Mouse (Mus musculus): Measurements from ENCODE around the gene Nxph3. TPM values are rescaled to one million over a fixed set of nuclear protein-coding genes. Genes with fewer than 3 reads are reported as not detected.
"Not testable (repeated sequence)": the region's sequence is repeated elsewhere in the genome, so short reads cannot be mapped to it uniquely, and the experiment has no call there.

Nxph3 gene
- polyA plus RNA-seq, 1 experiment from 2014 or later = not detected

GRCm38 (mm10) chr11:95509126-95509717, 5.1 kb downstream of the Nxph3 start:
- no peak overlapping the region for H3K4me3 ChIP-seq (ENCODE audit: inconsistent target)
- no peaks in the 10 kb centered on the region for H3K79me2 ChIP-seq (ENCODE audit: inconsistent target)
- H3K36me3 ChIP-seq (ENCODE audit: inconsistent target) = no peaks in the 10 kb centered on the region
- no peak overlapping the region for H3K27ac ChIP-seq
- WGBS (ENCODE audit: missing documents) = 68% methylated on average over 6 of the region's 6 CpGs

- Histone ChIP-seq H3K79me2 (ENCODE audit: inconsistent target) (no peaks in the 10 kb centered on the region), H3K4me3 (ENCODE audit: inconsistent target) (no peak overlapping the region), H3K36me3 (ENCODE audit: inconsistent target) (no peaks in the 10 kb centered on the region), H3K27ac (no peak overlapping the region)
- 78% methylated on average over 9 of the region's 13 CpGs for WGBS (ENCODE audit: missing documents)
Measured at GRCm38 (mm10) chr11:95508211-95508926, 6.0 kb downstream of the Nxph3 start.

- WGBS (ENCODE audit: missing documents) = 87% methylated on average over 5 of the region's 5 CpGs
- H3K79me2 ChIP-seq (ENCODE audit: inconsistent target) = no peaks in the 10 kb centered on the region
- no peak overlapping the region for H3K27ac ChIP-seq
- H3K4me3 ChIP-seq (ENCODE audit: inconsistent target) = no peak overlapping the region
- no peaks in the 10 kb centered on the region for H3K36me3 ChIP-seq (ENCODE audit: inconsistent target)
Measured at GRCm38 (mm10) chr11:95507785-95508184, 6.6 kb downstream of the Nxph3 start.

GRCm38 (mm10) chr11:95507041-95507716, 7.2 kb downstream of the Nxph3 start:
- Histone ChIP-seq H3K79me2 (ENCODE audit: inconsistent target) (no peaks in the 10 kb centered on the region), H3K4me3 (ENCODE audit: inconsistent target) (no peak overlapping the region), H3K36me3 (ENCODE audit: inconsistent target) (no peaks in the 10 kb centered on the region), H3K27ac (no peak overlapping the region)
- 45% methylated on average over 12 of the region's 12 CpGs for WGBS (ENCODE audit: missing documents)

DNA sequence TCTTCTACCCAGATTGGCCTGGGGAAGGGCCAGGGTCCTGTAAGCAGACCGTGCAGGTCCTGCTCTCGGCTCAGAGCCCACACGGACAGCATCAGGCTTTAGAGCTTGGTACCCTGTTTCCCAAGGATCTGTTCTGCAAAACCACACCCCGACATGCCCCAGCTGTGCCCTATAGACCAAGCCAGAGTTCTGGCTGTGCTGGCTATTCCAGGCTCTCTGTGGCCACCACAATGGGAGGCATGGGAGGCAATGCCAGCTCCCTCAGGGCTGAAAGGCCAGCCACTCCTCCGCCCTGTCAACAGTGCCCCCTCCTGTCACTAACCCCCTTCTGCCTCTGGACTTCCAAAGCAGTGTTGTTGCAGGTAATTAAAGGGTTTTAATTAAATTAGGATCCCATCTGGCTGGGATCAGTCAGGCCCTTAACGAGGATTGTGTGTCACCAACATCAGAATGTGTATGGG, 10.1 kb downstream of the Nxph3 start:
- Histone ChIP-seq H3K36me3 (ENCODE audit: inconsistent target) (no peaks in the 10 kb centered on the region), H3K79me2 (ENCODE audit: inconsistent target) (no peaks in the 10 kb centered on the region), H3K4me3 (ENCODE audit: inconsistent target) (no peak overlapping the region), H3K27ac (no peak overlapping the region)
- 100% methylated on average over 5 of the region's 6 CpGs for WGBS (ENCODE audit: missing documents)

DNA sequence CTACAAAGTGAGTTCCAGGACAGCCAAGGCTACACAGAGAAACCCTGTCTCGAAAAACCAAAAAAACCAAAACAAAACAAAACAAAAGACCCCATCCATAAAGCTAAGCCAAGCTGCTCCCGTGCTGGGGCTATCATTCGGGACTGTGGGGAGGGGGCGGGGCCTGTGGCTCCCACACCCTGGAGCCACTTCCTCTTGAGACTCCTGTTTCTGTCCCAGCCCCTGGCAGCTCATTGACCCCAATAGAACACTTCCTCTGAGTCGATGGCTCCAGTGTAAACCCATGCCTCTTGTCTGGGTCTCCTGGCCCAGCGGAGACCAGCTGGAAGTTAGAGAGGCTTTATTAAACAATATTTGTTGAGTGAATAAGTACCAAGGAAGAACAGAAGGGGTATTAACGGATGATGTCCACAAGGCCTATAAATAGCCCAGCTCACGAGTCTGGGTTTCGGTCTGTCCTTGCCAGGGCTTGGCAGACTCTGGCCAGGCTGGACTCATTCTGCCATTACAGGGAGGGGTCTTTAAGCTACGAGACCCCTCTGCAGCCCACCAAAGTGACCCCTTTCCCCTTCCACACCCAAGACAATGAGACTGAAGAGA, 10.7 kb downstream of the Nxph3 start:
- Histone ChIP-seq H3K36me3 (ENCODE audit: inconsistent target) (no peaks in the 10 kb centered on the region), H3K27ac (no peak overlapping the region), H3K4me3 (ENCODE audit: inconsistent target) (no peak overlapping the region), H3K79me2 (ENCODE audit: inconsistent target) (no peaks in the 10 kb centered on the region)
- 55% methylated on average over 10 of the region's 10 CpGs for WGBS (ENCODE audit: missing documents)

DNA sequence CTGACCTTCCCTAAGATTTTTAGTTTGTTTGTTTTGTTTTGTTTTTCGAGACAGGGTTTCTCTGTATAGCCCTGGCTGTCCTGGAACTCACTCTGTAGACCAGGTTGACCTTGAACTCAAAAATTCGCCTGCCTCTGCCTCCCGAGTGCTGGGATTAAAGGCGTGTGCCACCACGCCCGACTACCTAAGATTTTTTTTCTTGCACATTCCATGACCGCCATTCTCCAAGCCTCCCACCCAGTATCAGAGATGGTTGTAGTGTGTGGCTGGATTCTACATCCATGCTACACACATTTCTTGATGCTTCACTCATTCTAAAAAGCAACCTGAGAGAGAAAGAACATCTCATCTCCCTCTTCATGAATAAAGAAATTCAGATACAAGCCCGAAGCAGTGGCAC, 12.5 kb downstream of the Nxph3 start:
- WGBS (ENCODE audit: missing documents) = 96% methylated on average over 7 of the region's 8 CpGs
- not testable (repeated sequence) for H3K27ac ChIP-seq; H3K36me3 ChIP-seq (ENCODE audit: inconsistent target); H3K4me3 ChIP-seq (ENCODE audit: inconsistent target); H3K79me2 ChIP-seq (ENCODE audit: inconsistent target)

DNA sequence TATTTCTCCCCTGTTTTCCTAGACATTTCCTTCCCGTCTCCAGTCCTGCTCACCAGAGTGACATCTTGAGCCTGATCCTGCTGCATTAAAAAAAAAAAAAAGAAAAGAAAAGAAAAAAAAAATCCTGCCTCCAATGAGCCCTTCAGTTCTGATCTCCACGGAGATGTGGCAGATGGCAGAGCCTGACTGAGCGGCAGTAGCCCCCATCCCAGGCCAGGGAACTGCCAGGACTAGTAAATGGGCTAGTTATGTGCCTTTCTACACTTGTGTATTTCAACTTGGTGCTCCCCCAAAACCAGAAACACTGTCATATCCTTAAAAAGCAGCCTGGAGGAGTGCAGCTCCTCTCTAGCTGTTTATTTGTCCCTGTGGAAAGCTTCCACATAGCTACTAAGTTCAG, 13.5 kb downstream of the Nxph3 start:
- peaks cover 7% of the 10 kb centered on the region; the same call in 1 of the 2 replicates for H3K36me3 ChIP-seq (ENCODE audit: inconsistent target)
- no peaks in the 10 kb centered on the region for H3K79me2 ChIP-seq (ENCODE audit: inconsistent target)
- H3K27ac ChIP-seq = no peak overlapping the region
- 73% methylated on average over 2 of the region's 3 CpGs for WGBS (ENCODE audit: missing documents)
- H3K4me3 ChIP-seq (ENCODE audit: inconsistent target) = no peak overlapping the region

- no peak overlapping the region for H3K27ac ChIP-seq
- 25% methylated on average over 4 of the region's 4 CpGs for WGBS (ENCODE audit: missing documents)
- H3K4me3 ChIP-seq (ENCODE audit: inconsistent target) = no peak overlapping the region
- no peaks in the 10 kb centered on the region for H3K79me2 ChIP-seq (ENCODE audit: inconsistent target)
- peaks cover 7% of the 10 kb centered on the region; the same call in 1 of the 2 replicates for H3K36me3 ChIP-seq (ENCODE audit: inconsistent target)
Measured at GRCm38 (mm10) chr11:95500412-95500811, 14.0 kb downstream of the Nxph3 start.

DNA sequence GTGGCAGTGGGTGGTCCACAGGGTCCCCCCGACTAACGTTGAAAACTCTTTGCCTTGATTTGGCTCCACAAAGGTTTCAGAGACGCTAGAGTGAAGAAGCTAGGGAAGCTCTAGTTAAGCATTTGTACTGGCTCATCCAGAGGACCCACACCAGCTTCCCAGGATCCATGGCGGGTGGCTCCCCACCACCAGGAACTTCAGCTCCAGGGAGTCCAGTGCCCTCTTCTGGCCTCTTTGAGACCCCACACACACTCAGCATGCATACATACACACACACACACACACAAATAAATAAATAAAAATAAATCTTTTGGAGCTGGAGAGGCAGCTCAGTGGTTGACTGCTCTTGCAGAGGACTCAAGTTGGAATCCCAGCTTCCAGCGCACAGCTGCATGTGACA, 16.4 kb downstream of the Nxph3 start:
- peaks cover 30% of the 10 kb centered on the region for H3K36me3 ChIP-seq (ENCODE audit: inconsistent target)
- no peak overlapping the region for H3K27ac ChIP-seq
- WGBS (ENCODE audit: missing documents) = 94% methylated on average over 5 of the region's 5 CpGs
- H3K79me2 ChIP-seq (ENCODE audit: inconsistent target) = no peaks in the 10 kb centered on the region
- H3K4me3 ChIP-seq (ENCODE audit: inconsistent target) = no peak overlapping the region

DNA sequence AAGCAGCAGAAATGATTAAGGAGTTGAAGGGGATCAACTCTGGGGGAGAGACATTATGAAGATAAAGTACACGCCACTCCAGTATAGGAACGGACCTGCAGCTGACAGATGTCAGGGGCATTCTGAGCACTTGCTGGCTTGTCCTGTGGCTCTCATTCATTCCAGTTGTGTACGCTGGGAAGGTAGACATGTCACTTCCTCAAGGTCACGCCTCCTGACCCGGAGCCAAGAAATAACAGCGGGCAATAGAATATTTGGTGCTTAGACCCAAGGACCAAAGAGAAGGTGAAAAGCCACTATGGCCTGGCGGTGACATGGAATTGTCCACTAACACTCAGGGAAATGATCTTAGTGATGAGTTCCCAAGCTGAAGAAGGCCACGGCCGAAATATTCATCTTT, 18.5 kb downstream of the Nxph3 start:
- Histone ChIP-seq H3K4me3 (ENCODE audit: inconsistent target) (no peak overlapping the region), H3K36me3 (ENCODE audit: inconsistent target) (peaks cover 51% of the 10 kb centered on the region), H3K79me2 (ENCODE audit: inconsistent target) (no peaks in the 10 kb centered on the region), H3K27ac (no peak overlapping the region)
- 93% methylated on average over 9 of the region's 9 CpGs for WGBS (ENCODE audit: missing documents)

GRCm38 (mm10) chr11:95494374-95494773, 20.0 kb downstream of the Nxph3 start:
- Histone ChIP-seq H3K36me3 (ENCODE audit: inconsistent target) (peaks cover 66% of the 10 kb centered on the region), H3K79me2 (ENCODE audit: inconsistent target) (no peaks in the 10 kb centered on the region), H3K27ac (no peak overlapping the region), H3K4me3 (ENCODE audit: inconsistent target) (no peak overlapping the region)
- 100% methylated on average over 3 of the region's 3 CpGs for WGBS (ENCODE audit: missing documents)

DNA sequence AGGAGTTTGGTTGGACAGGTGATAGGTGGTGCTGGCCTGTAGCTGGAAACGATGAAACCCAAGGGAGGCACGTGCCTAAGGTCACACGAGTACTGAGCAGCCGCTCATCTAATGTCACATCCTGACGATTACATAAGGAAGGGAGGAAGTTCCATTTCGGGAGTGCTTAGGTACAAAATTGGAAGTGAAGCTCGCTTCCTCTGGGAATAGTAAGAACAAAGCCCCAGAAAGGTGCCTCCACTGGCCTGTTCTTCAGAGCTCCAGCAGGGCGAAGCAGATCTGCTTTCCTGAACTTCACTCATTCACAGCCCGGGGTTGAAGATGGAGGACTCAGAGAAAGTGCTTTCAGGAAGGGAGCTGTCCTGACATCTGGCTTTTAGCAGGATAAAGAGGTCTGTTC, 20.4 kb downstream of the Nxph3 start:
- H3K79me2 ChIP-seq (ENCODE audit: inconsistent target) = no peaks in the 10 kb centered on the region
- H3K36me3 ChIP-seq (ENCODE audit: inconsistent target) = peaks cover 70% of the 10 kb centered on the region
- 84% methylated on average over 9 of the region's 9 CpGs for WGBS (ENCODE audit: missing documents)
- H3K27ac ChIP-seq = no peak overlapping the region
- no peak overlapping the region for H3K4me3 ChIP-seq (ENCODE audit: inconsistent target)

- H3K36me3 ChIP-seq (ENCODE audit: inconsistent target) = peaks cover 79% of the 10 kb centered on the region
- H3K27ac ChIP-seq = no peak overlapping the region
- 100% methylated on average over 4 of the region's 4 CpGs for WGBS (ENCODE audit: missing documents)
- H3K4me3 ChIP-seq (ENCODE audit: inconsistent target) = no peak overlapping the region
- no peaks in the 10 kb centered on the region for H3K79me2 ChIP-seq (ENCODE audit: inconsistent target)
Measured at GRCm38 (mm10) chr11:95493010-95493409, 21.4 kb downstream of the Nxph3 start.

DNA sequence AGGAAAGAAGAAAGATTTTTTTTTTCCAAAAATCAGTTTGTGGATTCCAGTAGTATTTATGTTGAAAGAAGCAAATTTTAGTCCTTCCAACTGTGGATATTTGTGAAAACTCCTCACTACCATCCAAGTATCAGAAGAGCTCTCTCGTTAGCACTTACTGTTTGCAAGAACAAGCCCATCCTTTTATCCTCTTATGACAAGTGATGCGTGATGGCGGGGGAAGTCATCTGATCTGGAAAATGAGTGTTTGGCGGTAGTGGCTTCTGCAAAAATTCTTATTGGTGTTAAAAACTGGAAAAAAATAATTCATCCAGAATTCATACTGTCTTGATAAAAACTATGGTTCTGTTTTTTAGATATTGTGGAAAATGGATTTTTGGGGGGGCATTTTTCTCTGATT, 22.1 kb downstream of the Nxph3 start:
- Histone ChIP-seq H3K79me2 (ENCODE audit: inconsistent target) (no peaks in the 10 kb centered on the region), H3K4me3 (ENCODE audit: inconsistent target) (no peak overlapping the region), H3K36me3 (ENCODE audit: inconsistent target) (peaks cover 81% of the 10 kb centered on the region), H3K27ac (no peak overlapping the region)
- 97% methylated on average over 4 of the region's 4 CpGs for WGBS (ENCODE audit: missing documents)
